Comparison of ENCODE assay signal across 9 mouse cellular contexts in the genomic region with DNA sequence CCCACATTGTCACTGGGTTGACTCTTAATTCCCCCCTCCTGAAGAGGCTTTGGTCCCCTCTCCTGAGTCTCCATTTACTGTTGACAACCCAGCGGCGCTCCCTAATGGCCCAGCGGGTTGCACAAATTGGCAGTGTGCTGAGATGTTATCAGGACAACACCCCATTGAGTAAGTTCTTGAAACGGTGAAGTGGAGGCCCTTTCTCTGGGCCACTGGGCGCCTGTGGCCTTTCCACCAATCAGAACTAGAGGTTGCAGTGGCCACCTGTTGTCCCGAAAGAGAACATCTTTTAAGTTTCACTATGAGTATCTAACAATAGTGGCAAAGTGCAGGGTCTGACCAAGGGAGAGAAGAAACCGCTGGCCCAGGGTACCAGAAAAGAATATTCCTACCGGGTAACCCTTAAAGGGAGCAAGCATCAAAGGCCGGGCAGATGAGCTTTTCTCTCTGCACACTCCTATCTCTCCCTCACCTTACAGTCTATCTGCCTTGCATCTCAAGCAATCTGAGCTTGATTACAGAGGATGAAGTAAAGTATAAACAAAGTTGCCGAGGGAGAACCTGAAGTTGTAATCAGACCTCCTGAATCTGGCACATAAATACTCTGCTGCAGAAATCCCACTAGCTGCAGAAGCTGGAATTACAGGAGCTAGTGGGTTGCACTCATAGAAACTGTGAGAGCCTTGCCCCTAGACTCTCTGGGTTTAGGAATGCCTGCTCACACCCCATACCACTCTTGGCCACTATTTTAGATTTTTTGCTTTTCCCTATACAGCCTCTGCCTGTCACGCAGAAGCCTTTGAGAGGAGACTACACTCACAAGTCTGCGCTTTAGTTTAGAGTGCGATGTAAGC. TPM values are rescaled to one million over a fixed set of nuclear protein-coding genes. Genes with fewer than 3 reads are reported as not detected.
DNase-seq lines count a peak whose midpoint lies in the region; ATAC-seq and TF ChIP-seq lines count a peak whose summit lies in the region.
"Had no signal": no experiment of that assay in that cellular context is flagged by ENCODE, and none has a peak within 500 bp of the region (broad histone marks: within the 10 kb centered on the region; RNA-seq: fewer than 3 reads in every experiment).

No protein-coding gene starts in this region.

- DNase-seq in cerebellum, adult 2 months = no peak
- no peak for DNase-seq in cerebellum, adult 11-12 months
- DNase-seq in right cerebral cortex, postnatal 14 days = peak; percentile 8
- DNase-seq in right cerebral cortex, postnatal 36 days (ENCODE audit: low spot score in 2 of 2) = no peak
- no peak for DNase-seq in right cerebral cortex, adult 2 months (ENCODE audit: low spot score in 2 of 2)

- H3K27ac ChIP-seq in cerebellum, adult 2 months (ENCODE audit: insufficient read depth, low read length) = no peak overlapping the region
- no peak overlapping the region for H3K27ac ChIP-seq in kidney, embryonic 16.5 days (ENCODE audit: low read length)
- H3K27ac ChIP-seq in neural tube, embryonic 12.5 days = no peak overlapping the region
- H3K27ac ChIP-seq: limb, embryonic 15.5 days had no signal

- 0 out of 2 replicates have a peak overlapping the region, but pooled peaks have one; percentile 3 for H3K4me2 ChIP-seq in kidney, embryonic 16.5 days (replicated peaks; ENCODE audit: low read depth, low read length)
- 0 out of 2 replicates have a peak overlapping the region, but pooled peaks have one; percentile 7 for H3K4me2 ChIP-seq in neural tube, embryonic 12.5 days (replicated peaks)
- H3K4me2 ChIP-seq: limb, embryonic 15.5 days had no signal

- WGBS in cerebellum, adult 2 months = 27% methylated on average over 13 of the region's 13 CpGs
- WGBS in kidney, embryonic 16.5 days = 23% methylated on average over 13 of the region's 13 CpGs
- WGBS in neural tube, embryonic 12.5 days = 18% methylated on average over 13 of the region's 13 CpGs

- peaks cover 9% of the 10 kb centered on the region; the same call in 1 of the 2 replicates for H3K27me3 ChIP-seq in cerebellum, adult 2 months (ENCODE audit: control insufficient read depth, insufficient read depth, low read length)
- H3K27me3 ChIP-seq in kidney, embryonic 16.5 days (ENCODE audit: insufficient read depth, low read length) = peaks cover 7% of the 10 kb centered on the region; the same call in 1 of the 2 replicates
- H3K27me3 ChIP-seq in neural tube, embryonic 12.5 days (replicated peaks) = no peaks in the 10 kb centered on the region

- TF ChIP-seq POLR2A in cerebellum, adult 2 months (IDR thresholded peaks at IDR 0.05; ENCODE audit: borderline replicate concordance, insufficient read depth, low read length) = no peak

- 0 out of 2 replicates have a peak, but pooled peaks cover 4% of the 10 kb centered on the region for H3K4me1 ChIP-seq in cerebellum, adult 2 months (ENCODE audit: control insufficient read depth, insufficient read depth, low read length)
- peaks cover 33% of the 10 kb centered on the region for H3K4me1 ChIP-seq in kidney, embryonic 16.5 days (ENCODE audit: insufficient read depth, low read length)
- H3K4me1 ChIP-seq in neural tube, embryonic 12.5 days = peaks cover 27% of the 10 kb centered on the region; the same call in 1 of the 2 replicates

- no peak overlapping the region for H3K9ac ChIP-seq in kidney, embryonic 16.5 days (replicated peaks; ENCODE audit: low read length)
- no peak overlapping the region for H3K9ac ChIP-seq in neural tube, embryonic 12.5 days
- H3K9ac ChIP-seq: limb, embryonic 15.5 days had no signal

- ATAC-seq in kidney, embryonic 16.5 days (ENCODE audit: low FRiP score, low TSS enrichment) = no peak
- no peak for ATAC-seq in neural tube, embryonic 12.5 days (ENCODE audit: low FRiP score, low read depth)
- ATAC-seq in CD4-positive, CD25-positive, alpha-beta regulatory T cell, adult 4 months = no peak

- no peaks in the 10 kb centered on the region for H3K36me3 ChIP-seq in kidney, embryonic 16.5 days (ENCODE audit: insufficient read depth, low read length)
- no peaks in the 10 kb centered on the region for H3K36me3 ChIP-seq in neural tube, embryonic 12.5 days
- H3K36me3 ChIP-seq: limb, embryonic 15.5 days had no signal

- H3K9me3 ChIP-seq in kidney, embryonic 16.5 days (ENCODE audit: low read length) = no peaks in the 10 kb centered on the region
- no peaks in the 10 kb centered on the region for H3K9me3 ChIP-seq in neural tube, embryonic 12.5 days
- H3K9me3 ChIP-seq: limb, embryonic 15.5 days had no signal

- peak; percentile 9; the same call in 1 of the 2 replicates for TF ChIP-seq CTCF in cerebellum, adult 2 months (IDR thresholded peaks at IDR 0.05; ENCODE audit: borderline replicate concordance, insufficient read depth, low read depth, low read length)

- no peak overlapping the region for H3K4me3 ChIP-seq in cerebellum, adult 2 months (replicated peaks; ENCODE audit: insufficient read depth, low read depth, low read length)
- no peak overlapping the region for H3K4me3 ChIP-seq in kidney, embryonic 16.5 days (ENCODE audit: low read length)
- no peak overlapping the region for H3K4me3 ChIP-seq in neural tube, embryonic 12.5 days
- H3K4me3 ChIP-seq: limb, embryonic 15.5 days had no signal

RNA-seq across cellular contexts. Expression of gene Tox3, which starts 1.8 kb away (rescaled TPM):
- 2.2 and 2.9 TPM in 2 replicates for polyA plus RNA-seq in cerebellum, adult 2 months (2012; rRNA removed)
- polyA plus RNA-seq in kidney, embryonic 16.5 days (2015; fragmentation: Nextera tagmentation; extraction: Ambion mirVana) = 7.9 and 8.8 TPM in 2 replicates
- polyA plus RNA-seq in neural tube, embryonic 12.5 days (2016; fragmentation: Nextera tagmentation; extraction: Ambion mirVana) = 52.4 and 55.7 TPM in 2 replicates
- polyA plus RNA-seq in CD4-positive, CD25-positive, alpha-beta regulatory T cell, adult 4 months (2017; shearing (Covaris generic)) = not detected
